Mouse (Mus musculus) limb, embryonic 14.5 days (tissue): ENCODE data around the gene Atp5g3. TPM values are rescaled to one million over a fixed set of nuclear protein-coding genes. Genes with fewer than 3 reads are reported as not detected.
A peak's percentile ranks its signal among the peaks of the same experiment; 100 is the strongest.
"Not testable (repeated sequence)": the region's sequence is repeated elsewhere in the genome, so short reads cannot be mapped to it uniquely, and the experiment has no call there.

Experiments
- ATAC-seq: fragments of 200-750 bp; cut with Nextera tagmentation; 2 replicates; pipeline ENCODE4 v1.8.0; 2017; ENCODE audit warnings: low read depth, moderate number of reproducible peaks, moderate TSS enrichment; ENCODE audit not compliant: low FRiP score
- DNase-seq: peaks from one replicate; pipeline ENCODE4 v3.0.0-alpha.2; 2015; ENCODE audit warnings: low spot score
- H3K27ac ChIP-seq: fragments of 300-500 bp; sonication (generic); replicated peaks from 2 replicates; pipeline ENCODE4 v1.5.1; 2014; ENCODE audit warnings: low read depth, mild to moderate bottlenecking, low read length, moderate library complexity, mixed read lengths
- H3K27me3 ChIP-seq: fragments of 300-500 bp; sonication (generic); 2 replicates; pipeline ENCODE4 v1.6.1; 2014; ENCODE audit warnings: low read length, mixed read lengths; ENCODE audit not compliant: control insufficient read depth, insufficient read depth
- H3K36me3 ChIP-seq: fragments of 300-500 bp; sonication (generic); 2 replicates; pipeline ENCODE4 v1.6.1; 2014; ENCODE audit warnings: mild to moderate bottlenecking, low read length, moderate library complexity, mixed read lengths; ENCODE audit not compliant: control insufficient read depth, insufficient read depth
- H3K4me1 ChIP-seq: fragments of 300-500 bp; sonication (generic); 2 replicates; pipeline ENCODE4 v1.6.1; 2014; ENCODE audit warnings: antibody characterized with exemption, low read length, mixed read lengths; ENCODE audit not compliant: control insufficient read depth, insufficient read depth
- H3K4me2 ChIP-seq: fragments of 300-500 bp; sonication (generic); replicated peaks from 2 replicates; pipeline ENCODE4 v1.6.1; 2014; ENCODE audit warnings: low read depth, mild to moderate bottlenecking, low read length, moderate library complexity; ENCODE audit not compliant: severe bottlenecking
- H3K4me3 ChIP-seq: fragments of 300-500 bp; sonication (generic); replicated peaks from 2 replicates; pipeline ENCODE4 v1.5.1; 2014; ENCODE audit warnings: low read length
- H3K9ac ChIP-seq: fragments of 300-500 bp; sonication (generic); 2 replicates; pipeline ENCODE4 v1.6.1; 2014; ENCODE audit warnings: mild to moderate bottlenecking, low read depth, low read length, moderate library complexity; ENCODE audit not compliant: severe bottlenecking
- H3K9me3 ChIP-seq: fragments of 300-500 bp; sonication (generic); 2 replicates; pipeline ENCODE4 v1.6.1; 2016; ENCODE audit warnings: low read length; ENCODE audit not compliant: control insufficient read depth
- POLR2A ChIP-seq: fragments of 200-500 bp; IDR thresholded peaks from 2 replicates; pipeline ENCODE4 v1.8.0; 2012; ENCODE audit warnings: inconsistent platforms, mild to moderate bottlenecking, moderate library complexity, borderline replicate concordance; ENCODE audit not compliant: insufficient read depth, insufficient read length; ENCODE audit errors: extremely low read depth
- WGBS: fragments of 180-500 bp; shearing (Covaris S2); extraction: QIAGEN DNeasy Blood & Tissue Kit; methylation state at CpG from one replicate; pipeline ENCODE4 v1.1.7; 2014; 5-methylcytosine and 5-hydroxymethylcytosine counted together
- polyA plus RNA-seq, 2 experiments: library from polyadenylated mRNA; depleted of rRNA in 1 of 2; stranded (reverse) in 1 of 2; unstranded in 1 of 2; fragments of >200 nt; fragmentation: Nextera tagmentation in 1 of 2; extraction: Ambion mirVana in 1 of 2; gene quantifications; 2 replicates each; pipeline versions ENCODE4 v1.2.1 to v1.2.3; 2012 to 2014

Gene Atp5g3
- polyA plus RNA-seq, 2 experiments, result 647 to 1,089 TPM

DNA sequence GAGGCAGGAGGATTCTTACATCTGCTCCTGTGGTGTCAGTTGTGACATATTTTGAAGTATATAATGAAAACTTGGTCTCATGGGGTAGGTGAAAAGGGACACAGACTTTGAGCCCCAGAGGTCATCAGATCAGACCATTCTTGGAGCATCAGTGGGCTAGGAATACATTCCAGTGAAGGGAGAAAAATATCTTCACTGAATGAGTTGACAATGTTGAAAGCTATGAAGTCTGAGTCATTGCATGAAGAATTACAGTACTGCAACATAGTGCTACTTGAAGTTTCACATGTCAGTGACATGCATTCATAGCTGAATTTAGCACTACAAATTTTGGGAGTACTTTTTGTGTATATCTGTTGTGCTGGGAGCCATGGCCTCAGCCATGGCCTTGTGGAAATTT, 10.0 kb downstream of the Atp5g3 start:
- no peaks in the 10 kb centered on the region for H3K27me3 ChIP-seq
- H3K4me1 ChIP-seq, result no peaks in the 10 kb centered on the region
- H3K9ac ChIP-seq, result no peak overlapping the region
- no peaks in the 10 kb centered on the region for H3K36me3 ChIP-seq
- DNase-seq, result no peak
- TF ChIP-seq POLR2A, result no peak
- no peak overlapping the region for H3K27ac ChIP-seq
- ATAC-seq, result no peak
- H3K9me3 ChIP-seq, result no peaks in the 10 kb centered on the region
- H3K4me2 ChIP-seq, result no peak overlapping the region
- H3K4me3 ChIP-seq, result no peak overlapping the region

DNA sequence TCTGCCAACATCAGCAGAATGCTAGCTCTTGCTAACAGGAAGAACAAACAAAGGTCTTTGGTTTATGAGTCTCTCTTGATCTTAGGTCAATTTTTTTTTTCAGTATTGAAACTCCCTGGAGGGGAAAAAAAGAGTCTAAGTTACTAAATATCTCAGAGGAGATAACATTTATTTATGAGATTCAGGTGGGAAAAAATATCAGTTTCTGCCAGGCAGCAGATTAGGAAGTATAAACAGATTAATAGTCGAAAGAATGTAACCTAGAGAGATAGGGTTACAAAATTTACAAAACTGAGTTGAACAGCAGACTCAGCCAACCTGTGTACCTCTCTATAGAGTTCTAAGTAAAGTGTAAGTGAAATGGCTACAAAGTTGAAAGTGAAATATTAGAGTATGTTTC, 10.8 kb downstream of the Atp5g3 start:
- Histone ChIP-seq H3K4me3 (no peak overlapping the region), H3K27ac (no peak overlapping the region), H3K27me3 (no peaks in the 10 kb centered on the region), H3K9me3 (no peaks in the 10 kb centered on the region), H3K4me1 (no peaks in the 10 kb centered on the region), H3K9ac (no peak overlapping the region), H3K4me2 (no peak overlapping the region), H3K36me3 (no peaks in the 10 kb centered on the region)
- TF ChIP-seq POLR2A, result no peak
- WGBS, result 64% methylated on average over 1 of the region's 1 CpGs
- ATAC-seq (no peak), DNase-seq (no peak)

DNA sequence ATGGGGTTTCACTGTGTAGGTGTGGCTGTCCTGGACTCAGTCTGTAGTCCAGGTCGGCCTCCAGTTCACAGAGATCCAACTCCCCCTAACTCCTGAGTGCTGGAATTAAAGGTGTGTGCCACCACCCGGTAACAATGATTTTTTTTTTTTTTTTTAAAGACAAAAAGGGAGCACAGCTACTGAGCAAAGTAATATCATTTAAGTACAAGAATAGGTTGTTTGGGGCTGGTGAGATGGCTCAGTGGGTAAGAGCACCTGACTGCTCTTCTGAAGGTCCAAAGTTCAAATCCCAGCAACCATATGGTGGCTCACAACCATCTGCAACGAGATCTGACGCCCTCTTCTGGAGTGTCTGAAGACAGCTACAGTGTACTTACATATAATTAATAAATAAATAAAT, 14.2 kb downstream of the Atp5g3 start:
- H3K9me3 ChIP-seq, H3K4me3 ChIP-seq, ATAC-seq, H3K36me3 ChIP-seq, DNase-seq, H3K27me3 ChIP-seq, H3K4me1 ChIP-seq, H3K27ac ChIP-seq, H3K9ac ChIP-seq, H3K4me2 ChIP-seq: not testable (repeated sequence)
- WGBS, result 46% methylated on average over 4 of the region's 4 CpGs

GRCm38 (mm10) chr2:73893473-73894270, 17.5 kb downstream of the Atp5g3 start:
- Histone ChIP-seq H3K27ac (no peak overlapping the region), H3K9ac (peak overlapping the region; percentile 69), H3K4me2 (peak overlapping the region; percentile 46)

GRCm38 (mm10) chr2:73892464-73893296, 18.4 kb downstream of the Atp5g3 start, which contains the start of gene Atf2:
Gene Atf2, minus strand, starts transcription at chr2:73892639.
- no peaks in the 10 kb centered on the region for H3K27me3 ChIP-seq
- peak within 1 kb of the TSS; percentile 91 for H3K9ac ChIP-seq
- peak within 1 kb of the TSS; percentile 76 for H3K4me2 ChIP-seq
- TF ChIP-seq POLR2A, result peak; percentile 85; the same call in 1 of the 2 replicates
- H3K27ac ChIP-seq, result peak within 1 kb of the TSS; percentile 72
- no peaks in the 10 kb centered on the region for H3K9me3 ChIP-seq
- DNase-seq (peak; percentile 100), ATAC-seq (peak; percentile 95)
- no peaks in the 10 kb centered on the region; the same call in 1 of the 2 replicates for H3K4me1 ChIP-seq
- no peaks in the 10 kb centered on the region for H3K36me3 ChIP-seq
- H3K4me3 ChIP-seq, result peak within 1 kb of the TSS; percentile 83
- WGBS, result 1% methylated on average over 57 of the region's 63 CpGs

More at GRCm38 (mm10) chr2:73893473-73894270, 17.5 kb downstream of the Atp5g3 start:
- Histone ChIP-seq H3K4me1 (no peaks in the 10 kb centered on the region; the same call in 1 of the 2 replicates), H3K36me3 (no peaks in the 10 kb centered on the region), H3K4me3 (peak overlapping the region; percentile 83), H3K9me3 (no peaks in the 10 kb centered on the region), H3K27me3 (no peaks in the 10 kb centered on the region)
- DNase-seq, result no peak
- TF ChIP-seq POLR2A, result no peak
- 63% methylated on average over 22 of the region's 22 CpGs for WGBS
- no peak for ATAC-seq
